Mouse (Mus musculus): ENCODE results near the gene Cnot6l.

The Cnot6l gene

DNA sequence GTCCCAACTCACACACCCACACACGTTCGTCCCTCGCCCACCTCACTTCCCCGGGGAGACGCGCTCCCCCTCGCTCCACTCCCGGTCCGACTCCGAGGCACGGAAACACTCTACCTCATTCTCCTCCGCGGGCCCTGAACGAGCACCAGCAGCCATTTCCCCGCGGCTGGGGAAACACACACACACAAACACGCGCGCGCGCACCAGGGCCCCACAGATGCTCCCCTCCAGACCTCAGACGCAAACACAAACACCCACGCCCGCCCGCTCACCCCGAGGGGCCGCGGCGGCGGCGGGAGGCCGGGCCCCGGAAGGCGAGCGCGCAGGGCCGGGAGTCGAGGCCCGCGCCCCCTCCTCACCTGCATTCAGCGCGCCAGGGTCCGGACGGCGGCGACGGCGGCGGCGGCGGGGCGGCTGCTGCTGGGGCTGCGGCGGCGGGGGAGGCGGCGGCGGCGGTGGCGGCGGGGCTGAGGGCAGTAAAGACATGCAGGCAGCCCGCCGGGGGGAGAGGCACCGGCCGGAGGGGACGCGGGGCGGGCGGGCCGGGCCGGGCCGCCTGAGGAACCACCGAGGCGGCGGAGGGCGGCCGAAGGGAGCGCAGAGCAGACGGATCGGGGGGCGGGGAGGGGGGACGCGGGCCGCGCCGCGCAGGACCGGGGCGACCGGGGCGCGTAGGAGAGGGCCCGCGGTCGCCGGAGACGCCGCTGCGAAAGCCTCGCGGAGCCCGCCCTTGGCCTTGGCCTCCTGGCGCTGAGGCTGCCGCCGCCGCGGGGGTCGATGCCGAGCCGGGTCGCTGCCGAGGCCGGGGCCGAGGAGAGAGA, 2.2 kb downstream of the Cnot6l start:
- DNase-seq (ENCODE audit: low read depth, low spot score) = peak; percentile 16

- DNase-seq (ENCODE audit: low read depth, low spot score) = no peak
These were observed 2.8 kb downstream of the Cnot6l start for GRCm38 (mm10) chr5:96161263-96161577.

- DNase-seq (ENCODE audit: low read depth, low spot score) = peak; percentile 66
These were observed 3.3 kb downstream of the Cnot6l start for GRCm38 (mm10) chr5:96160467-96161262.

GRCm38 (mm10) chr5:96142351-96142750, 21.6 kb downstream of the Cnot6l start:
- DNase-seq (ENCODE audit: low read depth, low spot score) = no peak

DNA sequence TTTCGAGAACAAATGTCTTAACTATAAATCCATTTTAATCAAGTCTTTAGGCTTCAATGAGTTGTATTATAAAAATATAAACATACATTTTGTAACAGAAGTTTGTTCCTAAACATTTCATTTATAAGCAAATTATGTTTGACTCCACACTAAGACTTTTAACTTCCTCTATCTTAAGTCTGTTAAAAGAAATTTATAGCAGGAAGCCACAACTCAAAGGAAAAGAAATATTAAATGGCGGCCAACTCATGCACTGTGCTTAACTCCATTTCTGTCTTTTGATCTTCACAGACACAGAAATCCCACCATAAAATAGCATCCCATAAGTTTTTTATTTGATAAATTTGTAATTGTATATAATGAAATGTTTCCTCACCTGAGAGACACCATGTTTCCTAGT, 33.3 kb downstream of the Cnot6l start:
- no peak for DNase-seq (ENCODE audit: low read depth, low spot score)

DNA sequence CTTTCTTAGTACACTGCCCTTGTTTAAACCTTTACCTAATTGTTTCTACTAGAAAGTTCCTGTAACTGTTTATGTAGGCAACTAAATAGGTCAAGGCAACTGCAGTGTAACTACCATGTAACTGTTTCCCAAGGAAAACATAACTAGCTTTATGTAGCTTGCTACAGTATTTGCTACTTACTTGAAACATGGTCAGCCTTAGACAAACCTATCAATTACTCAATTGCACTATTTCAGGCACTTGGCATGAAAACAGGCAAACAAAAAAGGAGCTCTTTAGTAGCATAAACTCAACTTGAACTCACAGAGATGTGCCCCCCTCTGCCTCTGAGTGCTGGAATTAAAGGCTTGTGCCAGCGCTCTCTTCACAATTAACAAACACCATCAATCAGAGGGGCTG, 37.1 kb downstream of the Cnot6l start:
- DNase-seq (ENCODE audit: low read depth, low spot score) = no peak

DNA sequence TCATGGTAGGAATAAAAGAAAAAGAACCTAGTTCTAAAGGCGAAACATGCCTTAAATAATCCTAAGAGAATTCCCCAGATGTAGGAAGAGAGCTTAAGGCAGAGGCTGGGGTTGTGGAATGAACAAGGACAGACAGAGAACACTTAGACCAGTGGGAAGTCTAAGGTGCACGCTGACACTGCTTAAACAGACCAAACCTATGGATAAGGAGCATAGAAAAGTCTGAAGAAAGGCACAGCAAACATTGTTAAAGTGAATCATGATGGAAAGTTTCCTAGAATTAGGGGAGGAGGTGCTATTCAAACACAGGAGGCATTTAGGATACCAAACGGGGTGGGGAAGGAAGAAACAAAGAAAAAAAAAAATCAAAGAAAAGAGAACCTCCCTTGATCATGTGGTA, 49.0 kb downstream of the Cnot6l start:
- DNase-seq (ENCODE audit: low read depth, low spot score) = no peak

DNA sequence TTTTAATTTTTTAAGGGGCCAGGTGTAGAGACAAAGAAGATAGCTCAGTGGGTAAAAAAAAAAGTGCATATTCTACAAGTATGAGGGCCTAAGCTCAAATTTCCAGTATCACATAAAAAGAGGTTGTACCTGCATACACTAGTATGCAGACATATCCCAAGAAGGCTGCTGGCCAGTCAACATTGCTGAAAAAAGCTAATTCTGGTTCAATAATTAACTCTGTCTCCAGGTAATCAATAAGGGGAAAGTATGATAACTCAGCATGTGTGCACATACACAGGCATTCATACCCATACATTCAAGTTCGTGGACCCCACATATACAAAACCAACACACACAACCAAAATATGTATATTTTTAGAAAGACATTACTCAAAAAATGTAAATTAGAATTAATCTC, 59.3 kb downstream of the Cnot6l start:
- no peak for DNase-seq (ENCODE audit: low read depth, low spot score)

DNA sequence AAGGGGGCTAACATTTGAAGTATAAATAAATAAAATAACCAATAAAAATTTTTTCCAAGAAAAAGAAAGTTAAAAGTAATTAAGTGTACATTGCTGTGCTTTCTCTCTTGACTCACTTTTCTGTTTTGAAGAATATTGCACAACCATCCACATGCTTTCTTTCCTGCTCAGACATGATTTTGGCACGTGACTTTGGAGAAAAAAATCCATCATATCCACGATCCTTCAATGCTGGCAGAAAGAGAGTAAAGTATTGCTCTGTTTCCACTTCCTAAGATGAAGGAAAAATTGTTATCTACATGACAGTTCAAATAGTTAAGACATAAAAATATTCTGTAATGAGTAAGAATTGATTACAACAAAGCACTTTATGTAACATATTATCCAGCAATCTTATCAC, 72.5 kb downstream of the Cnot6l start:
- DNase-seq (ENCODE audit: low read depth, low spot score) = no peak

DNA sequence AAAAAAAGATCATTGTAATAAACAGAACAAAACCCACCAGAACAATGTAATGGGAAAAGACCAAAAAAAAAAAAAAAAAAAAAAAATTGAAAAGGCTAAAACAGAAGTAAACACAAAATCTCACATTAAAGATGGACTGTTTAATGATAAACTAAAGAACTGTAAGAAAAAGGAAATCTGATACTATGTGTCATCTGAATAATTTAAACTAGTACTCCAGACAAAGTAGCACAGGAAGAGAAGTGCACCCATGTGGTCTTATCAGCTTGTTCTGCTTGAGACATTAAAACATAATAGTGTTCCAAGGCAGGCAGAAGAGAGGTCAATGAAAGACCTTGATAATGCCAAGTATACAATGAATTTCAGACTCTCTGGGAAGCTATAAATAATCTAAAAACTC, 78.6 kb downstream of the Cnot6l start:
- no peak for DNase-seq (ENCODE audit: low read depth, low spot score)

DNA sequence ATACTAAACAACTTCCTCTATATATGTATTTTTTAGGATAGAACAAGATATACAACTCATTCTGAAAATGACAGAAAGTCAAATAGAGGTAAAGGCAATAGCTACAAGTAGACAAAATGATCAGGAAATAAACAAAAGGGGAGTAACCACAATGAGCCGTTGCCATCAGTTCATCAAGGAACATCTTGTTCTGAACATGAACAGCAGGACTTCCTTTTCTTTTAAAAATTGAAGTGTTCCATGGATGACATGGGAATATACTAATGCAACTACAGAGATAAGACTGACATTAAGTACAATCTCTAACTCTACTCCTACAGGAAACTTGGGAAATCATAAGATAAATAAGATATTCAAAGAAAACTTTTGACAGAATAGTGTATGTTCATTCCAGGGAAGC, 84.9 kb downstream of the Cnot6l start:
- DNase-seq (ENCODE audit: low read depth, low spot score) = no peak

DNA sequence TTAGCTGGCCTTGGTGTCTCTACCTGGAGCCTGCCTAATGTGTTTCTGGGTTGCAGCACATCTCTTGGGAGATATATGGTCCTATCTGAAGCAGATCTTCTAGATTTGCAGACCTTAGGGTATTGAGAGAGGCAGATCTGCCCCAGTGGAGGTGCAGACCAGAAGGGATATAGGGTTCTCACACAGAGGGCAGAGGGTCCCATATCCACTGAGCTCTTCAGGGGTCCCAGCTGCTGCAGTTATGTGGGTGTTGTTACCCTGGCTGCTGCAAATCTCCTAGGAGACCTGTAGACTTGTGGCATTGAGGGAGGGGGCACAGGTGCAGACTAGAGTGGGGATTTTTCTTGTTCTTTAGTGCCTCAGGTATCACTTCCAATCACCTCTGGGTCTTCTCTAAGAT, 98.4 kb downstream of the Cnot6l start:
- no peak for DNase-seq (ENCODE audit: low read depth, low spot score)

GRCm38 (mm10) chr5:96042492-96042891, 121.5 kb downstream of the Cnot6l start:
- DNase-seq (ENCODE audit: low read depth, low spot score) = no peak

GRCm38 (mm10) chr5:96041507-96042104, 122.4 kb downstream of the Cnot6l start:
- DNase-seq (ENCODE audit: low read depth, low spot score) = no peak

DNA sequence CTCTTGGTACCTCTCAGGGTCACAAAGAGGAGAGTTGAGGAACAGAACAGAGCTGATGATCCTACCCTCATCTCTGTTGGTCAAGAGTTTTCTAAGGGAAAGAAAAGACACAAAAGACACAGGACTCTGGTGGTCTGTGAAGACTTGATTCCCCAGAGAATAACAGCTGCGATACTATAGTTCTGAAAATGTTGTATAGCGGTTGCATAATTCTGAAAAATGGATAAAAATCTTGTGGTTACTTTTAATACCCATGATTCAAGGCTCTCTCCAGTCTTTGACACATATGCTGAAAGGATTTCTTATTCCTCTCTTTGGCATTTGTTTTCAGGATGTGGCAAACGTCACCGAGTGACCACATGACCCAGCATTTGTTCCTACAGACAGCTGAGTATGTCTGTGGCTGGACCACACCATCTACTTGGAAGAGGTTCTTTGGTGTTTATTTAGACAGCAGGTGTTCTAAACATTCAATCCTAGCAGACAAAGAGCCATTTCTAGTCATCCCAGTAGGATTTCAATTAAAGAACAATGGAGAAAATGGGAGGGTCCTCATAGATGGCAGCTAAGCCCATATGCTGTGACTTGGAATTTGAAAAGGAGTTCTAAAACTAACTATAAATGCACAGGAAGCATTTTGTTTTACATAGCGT, 124.7 kb downstream of the Cnot6l start:
- no peak for DNase-seq (ENCODE audit: low read depth, low spot score)

DNA sequence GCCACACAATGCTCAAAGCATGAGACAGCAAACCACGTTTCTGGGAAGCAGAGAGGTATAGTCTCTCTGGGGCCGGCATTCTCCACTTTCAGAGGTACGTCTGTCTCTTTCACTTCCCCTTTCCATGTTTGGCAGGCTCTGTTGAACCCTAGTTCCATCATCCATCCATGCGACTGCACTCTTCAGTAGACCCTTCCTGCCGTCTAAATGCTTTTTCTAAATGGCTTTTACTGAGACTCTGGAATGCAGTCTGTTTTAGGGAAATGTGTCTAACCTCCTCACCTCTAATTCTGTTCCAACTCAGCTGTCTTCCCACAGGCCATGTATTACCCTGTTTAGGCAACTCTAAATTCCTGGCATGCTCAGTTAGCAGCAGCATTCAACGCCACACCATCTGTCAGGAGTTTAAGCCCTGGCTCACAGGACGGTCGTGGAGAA, 126.3 kb downstream of the Cnot6l start:
- peak; percentile 22 for DNase-seq (ENCODE audit: low read depth, low spot score)

GRCm38 (mm10) chr5:96036125-96036672, 127.8 kb downstream of the Cnot6l start:
- no peak for DNase-seq (ENCODE audit: low read depth, low spot score)

- DNase-seq (ENCODE audit: low read depth, low spot score) = no peak
These were observed 129.9 kb downstream of the Cnot6l start for GRCm38 (mm10) chr5:96034101-96034500.

DNA sequence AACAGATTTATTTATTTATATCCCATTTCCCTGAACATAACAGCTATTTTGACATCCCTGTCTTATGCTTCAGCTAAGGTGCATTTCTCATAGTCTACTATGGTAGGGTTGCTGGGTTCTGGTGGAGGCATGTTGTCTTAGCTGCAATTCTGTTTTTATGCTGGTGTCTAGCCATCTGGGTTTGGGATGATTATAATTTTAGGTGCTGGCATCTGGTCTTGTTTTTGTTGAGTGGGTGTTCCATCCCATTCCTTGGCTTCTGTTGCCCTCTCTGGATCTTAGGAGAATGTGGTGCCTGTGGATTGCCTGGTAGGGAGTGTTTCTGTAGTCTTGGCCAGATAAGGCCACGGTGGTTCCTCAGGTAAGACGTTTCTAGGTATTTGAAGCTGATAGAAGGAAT, 134.2 kb downstream of the Cnot6l start:
- no peak for DNase-seq (ENCODE audit: low read depth, low spot score)
